Mouse (Mus musculus) embryonic fibroblast, embryonic 13.5 days (primary cell): ENCODE data around the gene Tango6. TPM values are rescaled to one million over a fixed set of nuclear protein-coding genes. Genes with fewer than 3 reads are reported as not detected.
A peak's percentile ranks its signal among the peaks of the same experiment; 100 is the strongest.

Source experiments
- H3K27ac ChIP-seq: 2 replicates; pipeline ENCODE4 v1.5.1; 2012; ENCODE audit warnings: low read length, control low read depth, inconsistent platforms; ENCODE audit not compliant: insufficient read depth
- H3K4me1 ChIP-seq: 2 replicates; pipeline ENCODE4 v1.6.1; 2011; ENCODE audit warnings: low read length; ENCODE audit not compliant: control insufficient read depth, insufficient read depth
- H3K4me3 ChIP-seq: 2 replicates; pipeline ENCODE4 v1.5.1; 2011; ENCODE audit warnings: mild to moderate bottlenecking, control low read depth, low read length; ENCODE audit not compliant: insufficient read depth
- CTCF ChIP-seq: IDR thresholded peaks from 2 replicates; pipeline ENCODE4 v1.5.1; 2011; ENCODE audit warnings: mild to moderate bottlenecking, control low read depth, low read length, moderate library complexity, borderline replicate concordance; ENCODE audit not compliant: insufficient read depth
- POLR2A ChIP-seq: IDR thresholded peaks from 2 replicates; pipeline ENCODE4 v1.6.1; 2011; ENCODE audit warnings: low read depth, mild to moderate bottlenecking, control low read depth, low read length, moderate library complexity
- polyA plus RNA-seq: library from polyadenylated mRNA; stranded (reverse); fragments of >200 nt; gene quantifications from 2 replicates; pipeline ENCODE4 v1.2.4, GENCODE M21; 2011; ENCODE audit warnings: low read depth; ENCODE audit not compliant: missing spikeins, insufficient read length

Gene Tango6
- polyA plus RNA-seq, 1 experiment, result 7.2 TPM

DNA sequence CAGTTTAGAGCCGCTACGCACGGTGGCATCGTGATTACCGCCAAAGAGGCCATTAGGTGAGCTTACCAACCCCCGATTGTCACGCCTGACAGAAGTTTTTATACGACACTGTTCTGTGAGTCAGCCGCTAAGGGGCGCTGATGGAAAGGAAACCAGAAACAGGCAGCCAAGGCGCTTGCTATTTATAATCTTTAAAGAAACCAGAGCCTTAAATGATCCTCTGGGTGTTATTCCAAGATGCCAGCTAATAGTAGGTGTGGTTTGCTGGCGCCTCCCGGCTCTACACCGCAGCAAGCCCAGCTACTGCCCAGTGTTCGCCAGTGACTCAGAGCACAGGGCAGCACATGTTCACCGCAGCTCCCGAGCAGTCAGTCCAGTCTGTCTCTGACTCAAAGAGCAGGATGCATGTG is 35.2 kb downstream of the Tango6 start:
- Histone ChIP-seq H3K27ac (peak overlapping the region; percentile 29; the same call in 1 of the 2 replicates), H3K4me1 (0 out of 2 replicates have a peak, but pooled peaks cover 2% of the 10 kb centered on the region), H3K4me3 (no peak overlapping the region)
- no peak; the same call in 1 of the 2 replicates for TF ChIP-seq CTCF
- TF ChIP-seq POLR2A, result 0 out of 2 replicates have a peak, but pooled peaks have one; percentile 29

DNA sequence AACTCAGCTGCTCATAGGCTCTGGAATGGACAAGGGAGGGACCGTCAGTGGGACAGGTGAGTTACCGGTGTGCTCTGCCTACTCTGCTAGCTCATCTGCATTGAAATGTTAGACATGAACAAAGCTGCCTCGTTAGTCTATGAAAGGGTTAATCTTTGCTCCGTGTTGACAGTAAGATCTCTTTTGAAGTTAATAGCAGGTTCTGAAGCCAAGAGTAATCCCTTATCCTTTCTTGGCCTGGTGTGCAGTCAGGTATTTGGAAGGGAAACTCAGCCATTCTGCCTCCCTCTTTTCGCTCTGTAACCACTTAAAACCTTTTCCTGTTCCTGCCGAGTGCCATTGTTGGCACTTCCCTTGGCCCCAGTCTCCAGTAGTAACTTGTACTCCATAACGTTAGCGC is 38.1 kb downstream of the Tango6 start:
- Histone ChIP-seq H3K4me3 (no peak overlapping the region), H3K27ac (no peak overlapping the region), H3K4me1 (0 out of 2 replicates have a peak, but pooled peaks cover 2% of the 10 kb centered on the region)
- TF ChIP-seq POLR2A (no peak), CTCF (no peak)

DNA sequence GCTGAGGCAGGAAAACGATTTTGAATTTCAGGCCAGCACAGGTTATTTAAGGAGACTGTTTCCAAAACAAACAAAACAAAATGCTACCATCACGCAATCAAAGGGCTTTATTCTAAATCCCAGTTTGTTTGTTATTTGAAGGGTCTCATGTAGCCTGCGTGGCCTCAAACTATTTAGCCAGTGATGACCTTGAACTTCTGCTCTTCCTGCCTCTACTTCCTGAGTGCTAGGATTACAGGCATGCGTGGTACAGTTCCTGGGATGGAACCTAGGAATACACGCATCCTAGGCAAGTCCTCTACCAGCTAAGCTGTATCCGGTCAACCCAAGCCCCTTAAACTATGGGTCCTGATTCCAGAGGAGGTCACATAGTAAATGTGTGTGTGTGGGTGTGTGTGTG is 39.6 kb downstream of the Tango6 start:
- TF ChIP-seq POLR2A (no peak), CTCF (no peak)
- H3K27ac ChIP-seq, result no peak overlapping the region

DNA sequence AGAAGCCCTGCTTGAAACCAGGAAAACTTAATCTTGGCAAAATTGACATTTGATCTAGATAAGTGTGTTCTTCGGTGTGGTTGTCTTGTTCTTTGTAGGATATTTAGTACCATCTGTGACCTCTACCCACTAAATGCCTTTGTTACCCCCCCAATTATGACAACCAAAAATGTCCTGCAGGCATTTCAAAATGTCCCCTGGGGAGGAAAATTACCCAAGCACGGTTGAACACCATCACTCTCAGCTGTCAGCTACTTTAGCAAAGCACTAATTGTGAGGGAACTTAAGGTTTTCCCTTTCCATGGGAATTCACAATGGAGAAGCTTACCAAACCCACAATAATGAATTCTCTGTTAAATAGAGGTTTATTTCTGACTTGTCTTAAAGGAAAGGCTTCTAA is 41.1 kb downstream of the Tango6 start:
- no peaks in the 10 kb centered on the region for H3K4me1 ChIP-seq
- no peak overlapping the region for H3K4me3 ChIP-seq
- H3K27ac ChIP-seq, result no peak overlapping the region
- no peak for TF ChIP-seq CTCF
- no peak for TF ChIP-seq POLR2A

More for the DNA sequence above, 39.6 kb downstream of the Tango6 start:
- Histone ChIP-seq H3K4me3 (no peak overlapping the region), H3K4me1 (0 out of 2 replicates have a peak, but pooled peaks cover 2% of the 10 kb centered on the region)

DNA sequence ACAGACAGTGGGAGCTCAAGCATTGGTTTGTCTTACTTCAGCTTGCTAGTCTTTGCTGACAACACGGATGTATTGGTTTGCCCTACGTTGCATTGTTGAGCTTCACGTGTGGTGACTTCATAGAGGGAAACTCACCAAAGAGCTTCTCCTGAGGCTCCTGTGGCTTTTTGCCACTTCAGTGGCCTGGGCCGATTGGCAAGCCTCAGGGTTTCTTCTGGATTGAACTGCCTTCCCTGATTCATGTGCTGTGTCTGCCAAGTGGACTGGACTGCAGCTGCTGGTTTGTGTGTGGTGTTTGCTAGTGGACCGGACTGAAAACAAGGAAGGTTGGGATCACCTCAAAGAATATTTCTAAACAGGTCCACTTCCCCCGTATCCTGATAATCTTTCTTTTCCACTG is 43.7 kb downstream of the Tango6 start:
- H3K4me1 ChIP-seq, result no peaks in the 10 kb centered on the region
- TF ChIP-seq CTCF (no peak), POLR2A (no peak)

DNA sequence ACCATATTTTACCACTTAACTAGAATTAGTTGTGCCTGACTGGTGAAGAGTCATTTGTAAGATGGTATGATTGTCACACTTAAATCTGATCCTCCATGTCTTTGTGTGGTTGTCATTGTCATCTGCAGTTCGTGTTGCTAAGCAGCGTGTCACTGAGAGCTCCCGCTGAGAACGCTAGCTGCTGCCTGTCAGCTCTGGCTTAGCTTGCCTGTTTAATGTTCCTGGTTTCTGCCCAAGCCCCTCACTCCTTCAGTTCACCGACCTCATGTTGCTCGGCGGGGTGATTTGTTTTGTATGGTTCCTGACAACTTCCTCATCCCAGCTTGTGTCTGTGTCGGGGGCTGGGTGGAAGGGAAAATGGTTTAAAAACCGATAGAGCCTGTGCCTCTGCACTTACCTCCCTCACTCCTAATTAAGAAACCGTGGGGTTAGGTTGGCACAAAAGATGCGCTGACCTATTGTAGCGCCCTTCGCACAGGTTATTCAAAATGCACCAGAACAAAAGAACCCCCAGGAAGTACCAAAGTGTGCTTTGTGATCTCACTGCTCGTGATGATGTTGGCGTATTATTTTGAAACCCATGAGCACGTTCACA is 44.5 kb downstream of the Tango6 start:
- no peak overlapping the region for H3K4me3 ChIP-seq
- no peaks in the 10 kb centered on the region for H3K4me1 ChIP-seq
- no peak overlapping the region for H3K27ac ChIP-seq
- TF ChIP-seq POLR2A (no peak), CTCF (no peak)

More for the DNA sequence above, 43.7 kb downstream of the Tango6 start:
- Histone ChIP-seq H3K27ac (no peak overlapping the region), H3K4me3 (no peak overlapping the region)

DNA sequence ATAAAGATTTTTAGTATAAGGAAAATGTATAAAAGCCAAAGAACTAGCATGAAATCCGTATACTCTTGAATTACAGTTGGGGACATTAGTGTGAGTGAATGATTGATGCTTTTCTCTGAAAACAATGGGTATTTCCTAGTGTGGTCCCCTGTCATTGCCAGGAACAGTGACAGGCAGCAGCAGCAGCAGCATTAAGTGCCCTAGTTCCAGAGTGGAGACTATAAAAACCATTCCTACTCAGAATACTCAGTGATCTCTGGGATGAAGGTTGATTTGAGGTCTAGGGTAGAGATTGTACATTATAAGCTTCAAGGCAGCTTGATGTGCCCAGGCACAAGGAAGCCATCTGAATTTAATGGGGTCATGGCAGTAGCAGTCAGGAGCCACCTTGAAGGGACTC is 45.0 kb downstream of the Tango6 start:
- H3K27ac ChIP-seq, result no peak overlapping the region
- no peak overlapping the region for H3K4me3 ChIP-seq
- TF ChIP-seq POLR2A (no peak), CTCF (no peak)
- no peaks in the 10 kb centered on the region for H3K4me1 ChIP-seq

DNA sequence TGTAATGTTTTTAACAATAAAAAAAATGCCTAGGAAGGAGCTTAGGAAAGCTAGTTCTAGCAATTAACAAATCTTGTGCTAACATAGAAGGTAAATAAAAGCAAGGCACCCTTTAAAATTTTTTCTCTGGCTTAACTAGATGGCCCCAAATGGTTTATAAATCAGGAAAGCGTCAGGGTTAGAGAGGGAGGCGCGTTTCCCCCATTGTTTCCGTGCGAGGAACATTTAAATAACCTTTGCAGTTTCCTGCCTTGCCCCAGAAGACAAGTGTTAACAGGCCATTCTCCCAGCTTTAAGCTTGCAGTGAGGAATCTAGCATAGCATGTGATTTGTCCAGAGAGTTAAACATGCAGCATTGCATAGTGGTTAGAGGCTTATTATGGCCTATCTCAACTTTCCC is 50.1 kb downstream of the Tango6 start:
- TF ChIP-seq POLR2A (no peak), CTCF (no peak)
- H3K27ac ChIP-seq, result no peak overlapping the region
- H3K4me3 ChIP-seq, result no peak overlapping the region
- H3K4me1 ChIP-seq, result peaks cover 7% of the 10 kb centered on the region

DNA sequence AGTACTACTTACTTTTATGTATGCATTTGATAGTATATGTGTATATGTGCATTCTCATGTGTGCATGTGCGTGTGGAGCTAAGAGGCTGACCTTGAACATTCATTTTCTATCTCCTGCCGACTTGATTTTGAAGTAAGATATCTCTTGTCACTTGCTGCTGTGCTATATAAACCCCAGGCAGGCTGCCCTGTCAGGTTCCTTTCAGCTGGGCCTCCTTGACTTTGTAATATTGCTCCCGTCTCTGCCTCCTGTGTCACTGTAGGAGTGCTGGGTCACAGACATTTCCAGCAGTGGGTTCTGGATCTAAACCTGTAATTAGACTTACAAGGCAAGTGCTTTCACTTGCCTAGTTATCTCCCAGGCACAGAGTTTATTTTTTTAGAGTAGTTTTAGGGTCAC is 50.8 kb downstream of the Tango6 start:
- Histone ChIP-seq H3K4me3 (no peak overlapping the region), H3K4me1 (peaks cover 12% of the 10 kb centered on the region), H3K27ac (no peak overlapping the region)
- no peak for TF ChIP-seq CTCF
- TF ChIP-seq POLR2A, result no peak

DNA sequence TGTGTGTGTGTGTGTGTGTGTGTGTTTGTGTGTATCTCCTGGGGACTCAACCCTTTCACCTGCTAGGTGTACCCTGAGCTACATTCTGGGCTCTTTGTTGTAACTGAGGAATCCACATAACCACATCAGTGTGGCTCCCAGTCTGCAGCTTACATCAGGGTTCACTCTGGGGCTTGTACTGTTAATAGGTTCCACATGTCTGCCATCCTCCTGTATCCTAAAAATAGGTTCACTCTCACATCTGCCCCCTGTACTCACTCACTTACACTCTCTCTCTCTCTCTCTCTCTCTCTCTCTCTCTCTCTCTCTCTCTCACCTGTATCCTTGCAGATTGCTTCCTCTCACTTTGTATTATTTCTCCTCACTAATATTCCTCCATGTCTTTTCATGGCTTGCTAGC is 51.4 kb downstream of the Tango6 start:
- Histone ChIP-seq H3K4me1 (peaks cover 12% of the 10 kb centered on the region), H3K4me3 (no peak overlapping the region), H3K27ac (no peak overlapping the region)
- no peak for TF ChIP-seq POLR2A
- TF ChIP-seq CTCF, result no peak
